Mouse (Mus musculus): ENCODE measurements around the gene Tpm3. TPM values are rescaled to one million over a fixed set of nuclear protein-coding genes. Genes with fewer than 3 reads are reported as not detected.
"Not testable (repeated sequence)": the region's sequence is repeated elsewhere in the genome, so short reads cannot be mapped to it uniquely, and the experiment has no call there.

Gene Tpm3
- polyA plus RNA-seq, 1 experiment: 198 TPM

GRCm38 (mm10) chr3:90083698-90084324, 11.4 kb downstream of the Tpm3 start:
- DNase-seq (ENCODE audit: low spot score): no peak

GRCm38 (mm10) chr3:90084790-90085189, 12.3 kb downstream of the Tpm3 start:
- DNase-seq (ENCODE audit: low spot score): no peak

DNA sequence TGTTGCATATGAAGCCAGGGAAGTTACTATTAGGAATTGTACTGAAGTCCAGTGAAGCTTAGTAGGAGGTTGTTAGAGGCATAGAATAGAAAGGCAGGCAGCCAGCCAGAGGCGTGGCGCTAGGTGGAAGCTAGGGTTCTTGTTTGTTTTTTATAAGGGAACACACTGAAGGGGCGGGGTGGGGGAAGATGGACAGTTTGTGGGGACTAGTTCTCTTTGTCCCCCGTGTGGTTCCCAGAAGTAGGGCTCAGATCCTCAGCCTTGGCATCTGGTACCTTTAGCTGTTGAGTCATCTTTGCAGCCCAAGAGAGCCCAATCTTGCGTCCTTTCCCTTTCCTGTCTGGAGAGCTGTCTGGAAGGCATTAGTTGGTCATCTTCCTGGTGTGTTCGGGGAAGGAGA, 12.8 kb downstream of the Tpm3 start:
- DNase-seq (ENCODE audit: low spot score): no peak

DNA sequence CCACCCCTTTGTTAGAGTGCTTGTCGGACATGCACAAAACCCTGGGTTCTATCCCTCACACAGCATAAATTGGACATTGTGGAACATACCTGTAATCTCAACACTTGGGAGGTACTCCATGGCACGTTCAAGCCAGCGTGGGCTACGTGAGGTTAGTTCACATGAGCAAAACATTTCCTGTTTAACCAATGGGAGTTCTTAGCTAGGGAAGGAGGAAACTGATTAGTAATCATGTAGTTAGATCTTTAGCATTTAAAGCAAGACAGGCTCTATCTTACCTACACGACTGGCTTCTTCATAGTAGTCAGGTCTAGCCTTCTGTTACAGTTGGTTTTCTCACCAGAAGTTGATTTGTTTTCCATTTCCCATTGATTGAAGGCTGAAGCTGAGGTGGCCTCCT, 13.6 kb downstream of the Tpm3 start:
- no peak for DNase-seq (ENCODE audit: low spot score)

- no peak for DNase-seq (ENCODE audit: low spot score)
These were observed 16.2 kb downstream of the Tpm3 start for GRCm38 (mm10) chr3:90088617-90089016.

DNA sequence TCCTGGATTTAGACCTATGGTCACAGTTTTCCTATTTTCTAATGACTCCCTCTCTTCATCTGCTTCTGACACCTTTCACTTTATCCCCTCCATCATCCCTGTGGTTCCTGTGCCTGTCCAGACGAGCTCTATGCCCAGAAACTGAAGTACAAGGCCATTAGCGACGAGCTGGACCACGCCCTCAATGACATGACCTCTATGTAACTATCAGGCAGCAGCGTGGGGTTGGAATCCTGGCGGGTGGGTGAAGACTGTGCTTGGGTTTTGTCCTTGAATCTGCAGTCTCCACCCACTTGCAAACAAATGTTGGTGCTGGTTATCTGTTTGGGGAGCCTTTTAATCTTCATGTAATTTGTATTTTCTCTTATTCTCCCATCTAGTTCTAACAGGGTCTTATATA, 18.4 kb downstream of the Tpm3 start:
- DNase-seq (ENCODE audit: low spot score): no peak

GRCm38 (mm10) chr3:90094453-90094852, 22.0 kb downstream of the Tpm3 start:
- no peak for DNase-seq (ENCODE audit: low spot score)

GRCm38 (mm10) chr3:90097928-90098327, 25.5 kb downstream of the Tpm3 start:
- DNase-seq (ENCODE audit: low spot score): no peak

GRCm38 (mm10) chr3:90101010-90101409, 28.6 kb downstream of the Tpm3 start:
- no peak for DNase-seq (ENCODE audit: low spot score)

- DNase-seq (ENCODE audit: low spot score): no peak
These were observed 29.2 kb downstream of the Tpm3 start for GRCm38 (mm10) chr3:90101673-90102072.

GRCm38 (mm10) chr3:90102239-90102638, 29.8 kb downstream of the Tpm3 start:
- no peak for DNase-seq (ENCODE audit: low spot score)

DNA sequence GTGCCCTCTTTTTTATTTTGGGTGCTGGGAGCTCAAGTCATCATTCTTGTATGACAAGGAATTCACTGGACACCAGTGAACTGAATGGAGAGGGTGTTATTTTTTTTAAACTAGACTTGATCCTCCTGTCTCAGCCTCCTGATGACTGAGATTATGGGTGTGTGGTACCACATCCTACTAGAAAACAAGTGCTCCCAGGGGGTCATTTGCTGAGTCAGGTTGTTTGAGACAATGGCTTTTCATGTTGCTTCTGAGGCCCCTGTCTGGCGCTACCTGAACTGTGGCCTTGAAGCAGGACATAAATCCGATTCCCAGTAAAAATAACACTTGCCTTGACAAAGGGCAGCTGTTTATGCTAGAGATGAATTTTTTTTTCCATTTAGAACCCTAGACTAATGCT, 30.7 kb downstream of the Tpm3 start:
- DNase-seq (ENCODE audit: low spot score): no peak

GRCm38 (mm10) chr3:90103938-90104337, 31.5 kb downstream of the Tpm3 start, which contains the start of gene Nup210l:
Gene Nup210l (plus strand): TSS chr3:90104132.
- DNase-seq (ENCODE audit: low spot score): no peak

DNA sequence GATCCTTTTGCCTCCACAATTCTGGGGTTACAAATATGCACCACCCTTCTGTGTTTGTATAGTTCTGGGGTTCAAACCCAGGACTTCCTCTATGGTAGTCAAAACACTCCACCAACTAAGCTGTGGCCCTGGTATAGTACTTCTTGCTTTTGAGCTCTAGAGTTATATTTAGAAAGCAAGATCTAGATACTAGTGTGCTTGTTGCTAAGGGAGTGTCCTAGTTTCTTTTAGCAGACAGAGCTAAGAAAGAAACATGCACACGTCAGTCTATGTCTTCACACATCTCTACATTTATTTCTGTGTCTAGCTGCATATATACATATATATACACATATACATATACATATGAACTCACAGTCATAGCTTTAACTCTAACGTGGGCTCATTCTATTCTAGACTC, 39.3 kb downstream of the Tpm3 start:
- DNase-seq (ENCODE audit: low spot score): no peak

- no peak for DNase-seq (ENCODE audit: low spot score)
These were observed 41.9 kb downstream of the Tpm3 start for GRCm38 (mm10) chr3:90114342-90114741.

DNA sequence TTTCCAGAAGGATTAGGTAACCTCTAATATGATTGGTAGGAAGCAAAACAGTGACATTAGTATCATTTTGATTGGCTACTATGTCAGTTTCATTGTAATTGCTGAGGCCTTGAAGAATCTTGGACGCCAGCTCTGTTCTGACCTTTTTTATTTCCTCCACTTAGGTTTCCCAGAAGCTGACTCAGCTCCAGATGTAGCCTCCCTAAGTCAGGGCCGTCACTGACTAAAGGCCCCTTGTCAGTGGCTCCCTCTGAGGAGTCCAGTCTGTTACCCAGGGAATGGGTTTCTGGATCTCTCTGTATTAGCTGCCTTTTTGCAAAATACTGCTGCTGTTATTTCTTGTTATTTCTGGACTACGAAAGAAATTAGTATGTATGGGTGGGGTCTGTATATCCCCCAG, 43.1 kb downstream of the Tpm3 start:
- DNase-seq (ENCODE audit: low spot score): no peak

DNA sequence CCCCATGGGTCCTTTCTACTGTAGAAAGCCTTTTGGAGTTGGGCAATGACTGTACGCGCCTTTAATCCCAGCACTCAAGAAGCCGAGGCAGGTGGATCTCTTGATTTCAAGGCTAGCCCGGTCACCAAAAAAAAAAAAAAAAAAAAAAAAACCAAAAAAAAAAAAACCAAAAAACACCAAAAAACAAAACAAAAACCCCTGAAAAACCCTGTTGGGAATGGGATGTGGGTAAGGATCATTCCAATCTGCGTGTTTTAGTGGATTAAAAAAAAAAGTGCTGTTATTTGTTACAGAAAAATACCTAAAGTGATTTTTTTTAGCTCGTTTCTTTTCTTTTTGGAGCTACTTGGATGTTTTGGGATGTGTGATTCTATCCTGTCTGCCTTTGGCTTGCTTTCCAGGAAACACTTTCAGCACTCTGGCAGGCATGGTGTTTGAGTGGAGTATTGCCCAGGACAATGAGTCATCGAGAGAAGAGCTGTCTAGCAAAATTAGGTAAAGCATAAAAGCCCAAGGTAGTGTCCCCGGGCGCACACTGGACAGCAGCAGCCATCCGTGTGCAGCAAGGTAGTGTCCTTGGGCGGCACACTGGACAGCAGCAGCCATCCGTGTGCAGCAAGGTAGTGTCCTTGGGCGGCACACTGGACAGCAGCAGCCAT, 45.8 kb downstream of the Tpm3 start:
- no peak for DNase-seq (ENCODE audit: low spot score)

GRCm38 (mm10) chr3:90122036-90122435, 49.6 kb downstream of the Tpm3 start:
- not testable (repeated sequence) for DNase-seq (ENCODE audit: low spot score)

DNA sequence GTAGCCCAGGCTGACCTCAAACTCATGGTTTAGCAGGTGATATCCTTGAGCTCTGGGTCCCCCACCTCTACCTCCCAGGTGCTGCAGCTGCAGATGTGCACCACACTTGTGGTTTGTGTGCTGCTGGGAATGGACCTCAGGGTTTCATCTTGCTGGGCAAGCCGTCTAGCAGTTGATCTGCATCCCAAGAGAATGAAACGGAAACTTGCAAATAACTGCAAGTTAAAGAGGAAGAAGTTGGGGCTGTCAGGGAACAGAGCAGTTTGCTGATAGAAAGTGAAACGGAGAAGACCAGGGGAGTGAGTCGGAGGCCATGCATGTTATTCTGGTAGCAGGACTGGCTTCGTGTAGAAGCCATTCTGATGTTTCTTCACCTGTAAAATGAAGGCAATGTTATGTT, 53.3 kb downstream of the Tpm3 start:
- no peak for DNase-seq (ENCODE audit: low spot score)

GRCm38 (mm10) chr3:90127881-90128280, 55.4 kb downstream of the Tpm3 start:
- no peak for DNase-seq (ENCODE audit: low spot score)

DNA sequence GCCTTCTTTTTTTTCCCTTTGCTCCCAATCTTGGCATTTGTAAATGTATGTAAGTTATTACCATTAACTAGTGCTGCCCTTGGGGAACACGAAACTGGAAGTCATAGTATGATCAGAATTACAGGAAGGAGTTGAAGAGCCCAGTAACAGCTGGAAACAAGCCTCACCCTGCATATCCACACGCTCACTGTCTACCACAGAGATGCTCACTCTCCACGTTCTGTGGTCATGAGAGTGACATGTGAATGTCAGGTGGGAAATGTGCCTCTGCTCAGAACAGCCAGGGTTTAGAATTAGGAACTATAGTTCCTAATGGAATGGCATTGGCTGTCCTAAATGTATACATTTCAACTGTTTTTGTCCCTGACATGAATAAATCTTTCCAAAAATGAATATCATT, 60.3 kb downstream of the Tpm3 start:
- DNase-seq (ENCODE audit: low spot score): no peak

GRCm38 (mm10) chr3:90133331-90133730, 60.9 kb downstream of the Tpm3 start:
- DNase-seq (ENCODE audit: low spot score): no peak

DNA sequence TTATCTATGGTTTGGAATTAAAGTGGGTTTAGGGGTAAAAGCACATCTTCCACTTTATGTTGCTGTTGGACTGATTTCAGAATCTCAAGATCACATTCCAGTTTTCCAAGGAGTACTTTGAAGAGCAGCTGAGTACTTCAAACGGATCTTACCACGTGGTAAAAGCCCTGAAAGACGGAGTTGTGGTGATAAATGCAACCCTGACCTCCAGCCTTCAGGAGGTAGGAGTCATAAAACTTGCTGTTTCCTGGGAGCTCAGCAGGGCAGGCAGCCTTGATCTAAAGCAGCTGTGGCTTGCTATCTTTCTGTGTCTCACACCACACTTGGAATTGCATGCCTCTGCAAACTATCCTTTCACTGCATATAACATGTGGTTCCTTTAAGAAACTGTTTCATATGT, 62.0 kb downstream of the Tpm3 start:
- no peak for DNase-seq (ENCODE audit: low spot score)

GRCm38 (mm10) chr3:90134993-90135392, 62.5 kb downstream of the Tpm3 start:
- no peak for DNase-seq (ENCODE audit: low spot score)

All from urinary bladder, adult 2 months (tissue).